Mouse (Mus musculus) kidney, adult 18-20 months (tissue): ENCODE data around the gene Frs2.
"Not testable (repeated sequence)": the region's sequence is repeated elsewhere in the genome, so short reads cannot be mapped to it uniquely, and the experiment has no call there.

Experiments
- DNase-seq: peaks from one replicate; pipeline ENCODE4 v3.0.0; 2021

The Frs2 gene

GRCm38 (mm10) chr10:117097116-117097698 is 51.1 kb downstream of the Frs2 start:
- no peak for DNase-seq

- no peak for DNase-seq
Observed at GRCm38 (mm10) chr10:117096096-117096495, 52.2 kb downstream of the Frs2 start.

GRCm38 (mm10) chr10:117094504-117095329 is 53.6 kb downstream of the Frs2 start:
- no peak for DNase-seq

- DNase-seq, result no peak
Observed at GRCm38 (mm10) chr10:117089628-117090027, 58.7 kb downstream of the Frs2 start.

- DNase-seq, result no peak
Observed at GRCm38 (mm10) chr10:117081914-117082359, 66.4 kb downstream of the Frs2 start.

GRCm38 (mm10) chr10:117081326-117081725 is 67.0 kb downstream of the Frs2 start:
- DNase-seq, result no peak

GRCm38 (mm10) chr10:117078284-117078683 is 70.0 kb downstream of the Frs2 start:
- DNase-seq, result peak; percentile 13

GRCm38 (mm10) chr10:117073176-117073575 is 75.2 kb downstream of the Frs2 start:
- DNase-seq, result no peak

- DNase-seq, result no peak
Observed at GRCm38 (mm10) chr10:117072191-117072888, 76.0 kb downstream of the Frs2 start.

GRCm38 (mm10) chr10:117069109-117069508 is 79.2 kb downstream of the Frs2 start:
- DNase-seq, result no peak

GRCm38 (mm10) chr10:117064076-117064475 is 84.3 kb downstream of the Frs2 start:
- no peak for DNase-seq

GRCm38 (mm10) chr10:117063254-117064021 is 84.9 kb downstream of the Frs2 start, which contains the start of gene Cct2:
Gene Cct2, minus strand, starts transcription at chr10:117063814.
- peak; percentile 92 for DNase-seq

GRCm38 (mm10) chr10:117062894-117063253 is 85.5 kb downstream of the Frs2 start:
- DNase-seq, result no peak

- DNase-seq, result no peak
Observed at GRCm38 (mm10) chr10:117055668-117056067, 92.7 kb downstream of the Frs2 start.

GRCm38 (mm10) chr10:117049961-117050597 is 98.3 kb downstream of the Frs2 start:
- no peak for DNase-seq

GRCm38 (mm10) chr10:117049253-117049652 is 99.1 kb downstream of the Frs2 start:
- DNase-seq, result no peak

- DNase-seq, result no peak
Observed at GRCm38 (mm10) chr10:117045175-117046056, 102.9 kb downstream of the Frs2 start, which contains the start of gene Lrrc10. Gene Lrrc10, plus strand, starts transcription at chr10:117045341.

GRCm38 (mm10) chr10:117043497-117044166 is 104.7 kb downstream of the Frs2 start:
- DNase-seq, result not testable (repeated sequence)

- no peak for DNase-seq
Observed at GRCm38 (mm10) chr10:117042295-117042694, 106.0 kb downstream of the Frs2 start.

GRCm38 (mm10) chr10:117040355-117040754 is 108.0 kb downstream of the Frs2 start:
- no peak for DNase-seq

- peak; percentile 86 for DNase-seq
Observed at GRCm38 (mm10) chr10:117033785-117034184, 114.5 kb downstream of the Frs2 start.
